Comparison of ENCODE assay signal across 19 mouse cellular contexts in the genomic region with DNA sequence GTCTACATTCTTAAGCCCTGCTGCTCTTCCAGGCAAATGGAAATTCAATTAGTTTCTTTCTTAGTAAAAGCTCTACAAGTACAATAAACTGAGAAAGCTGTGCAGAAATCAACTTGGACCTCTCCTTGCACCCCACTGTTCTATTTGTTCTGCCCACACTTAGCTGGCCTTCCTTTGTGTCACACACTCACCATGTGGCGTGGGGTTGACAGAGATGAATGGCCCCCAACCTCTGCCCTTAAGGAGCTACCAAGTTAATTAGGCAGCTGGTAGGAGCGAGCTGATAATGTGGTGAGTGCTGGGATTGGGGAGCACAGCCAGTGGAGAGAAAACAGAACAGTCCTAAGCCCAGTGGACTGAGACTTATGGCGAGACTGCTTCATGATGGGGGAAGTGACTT.
DNase-seq lines count a peak whose midpoint lies in the region; ATAC-seq lines count a peak whose summit lies in the region.
"Had no signal": no experiment of that assay in that cellular context is flagged by ENCODE, and none has a peak within 500 bp of the region (broad histone marks: within the 10 kb centered on the region; RNA-seq: fewer than 3 reads in every experiment).

No protein-coding gene starts in this region.

- ATAC-seq in forebrain, embryonic 11.5 days (replicated peaks; ENCODE audit: low FRiP score) = 0 out of 2 replicates have a peak, but pooled peaks have one; percentile 36
- no peak for ATAC-seq in forebrain, embryonic 13.5 days
- ATAC-seq in neural tube, embryonic 11.5 days (ENCODE audit: insufficient read depth, low FRiP score, low TSS enrichment) = no peak
- ATAC-seq in neural tube, embryonic 15.5 days (ENCODE audit: low FRiP score) = no peak
- ATAC-seq: activated CD4-positive, CD25-positive, alpha-beta regulatory T cell, adult 4 months; hindbrain, embryonic 16.5 days; Patski had no signal

- H3K27ac ChIP-seq in forebrain, embryonic 11.5 days (ENCODE audit: low read depth, low read length) = no peak overlapping the region
- H3K27ac ChIP-seq in forebrain, embryonic 13.5 days = no peak overlapping the region
- no peak overlapping the region for H3K27ac ChIP-seq in neural tube, embryonic 11.5 days (ENCODE audit: low read depth, low read length)
- H3K27ac ChIP-seq in neural tube, embryonic 15.5 days (replicated peaks) = no peak overlapping the region
- peak overlapping the region; percentile 25; the same call in 1 of the 2 replicates for H3K27ac ChIP-seq in limb, embryonic 10.5 days
- H3K27ac ChIP-seq: embryonic facial prominence, embryonic 15.5 days; forebrain, embryonic 12.5 days had no signal

- no peaks in the 10 kb centered on the region for H3K36me3 ChIP-seq in forebrain, embryonic 11.5 days (ENCODE audit: control insufficient read depth, insufficient read depth, low read length)
- no peaks in the 10 kb centered on the region for H3K36me3 ChIP-seq in forebrain, embryonic 13.5 days (ENCODE audit: poor library complexity, severe bottlenecking)
- H3K36me3 ChIP-seq in neural tube, embryonic 11.5 days (ENCODE audit: control insufficient read depth, insufficient read depth, low read length) = no peaks in the 10 kb centered on the region
- no peaks in the 10 kb centered on the region for H3K36me3 ChIP-seq in neural tube, embryonic 15.5 days
- H3K36me3 ChIP-seq in limb, embryonic 10.5 days = no peaks in the 10 kb centered on the region
- H3K36me3 ChIP-seq: embryonic facial prominence, embryonic 15.5 days; forebrain, embryonic 12.5 days had no signal

- no peak overlapping the region for H3K4me3 ChIP-seq in forebrain, embryonic 11.5 days (ENCODE audit: low read depth, low read length)
- no peak overlapping the region for H3K4me3 ChIP-seq in forebrain, embryonic 13.5 days
- H3K4me3 ChIP-seq in neural tube, embryonic 11.5 days (ENCODE audit: low read depth, low read length) = no peak overlapping the region
- H3K4me3 ChIP-seq in neural tube, embryonic 15.5 days (replicated peaks) = no peak overlapping the region
- no peak overlapping the region for H3K4me3 ChIP-seq in limb, embryonic 10.5 days
- H3K4me3 ChIP-seq: embryonic facial prominence, embryonic 15.5 days; erythroblast, embryonic 14.5 days; forebrain, embryonic 12.5 days had no signal

- no peaks in the 10 kb centered on the region for H3K9me3 ChIP-seq in forebrain, embryonic 11.5 days (ENCODE audit: control insufficient read depth, low read length)
- H3K9me3 ChIP-seq in forebrain, embryonic 13.5 days (replicated peaks) = no peaks in the 10 kb centered on the region
- H3K9me3 ChIP-seq in neural tube, embryonic 11.5 days (ENCODE audit: control insufficient read depth, low read length) = no peaks in the 10 kb centered on the region
- H3K9me3 ChIP-seq in neural tube, embryonic 15.5 days (replicated peaks) = no peaks in the 10 kb centered on the region
- no peaks in the 10 kb centered on the region for H3K9me3 ChIP-seq in limb, embryonic 10.5 days (replicated peaks)
- H3K9me3 ChIP-seq: embryonic facial prominence, embryonic 15.5 days; forebrain, embryonic 12.5 days had no signal

- no peak for DNase-seq in forebrain, embryonic 11.5 days (ENCODE audit: low spot score)
- DNase-seq in neural tube, embryonic 11.5 days (ENCODE audit: low spot score) = peak; percentile 28
- DNase-seq in limb, embryonic 10.5 days (ENCODE audit: low spot score) = peak; percentile 33
- no peak for DNase-seq in cerebellum, adult 9-10 months
- DNase-seq in cerebellum, adult 8-10 months = no peak
- DNase-seq: adrenal gland, postnatal 14 days; cerebellum, adult 11-12 months; cerebellum, postnatal 14 days; gastrocnemius, postnatal 36 days; heart, postnatal 14 days; kidney, adult 11 months had no signal

- H3K4me1 ChIP-seq in forebrain, embryonic 11.5 days (replicated peaks; ENCODE audit: control insufficient read depth, insufficient read depth, low read length) = no peaks in the 10 kb centered on the region
- no peaks in the 10 kb centered on the region for H3K4me1 ChIP-seq in forebrain, embryonic 13.5 days
- no peaks in the 10 kb centered on the region for H3K4me1 ChIP-seq in neural tube, embryonic 11.5 days (ENCODE audit: control insufficient read depth, insufficient read depth, low read length)
- H3K4me1 ChIP-seq in neural tube, embryonic 15.5 days = peaks cover 5% of the 10 kb centered on the region; the same call in 1 of the 2 replicates
- peaks cover 24% of the 10 kb centered on the region for H3K4me1 ChIP-seq in limb, embryonic 10.5 days
- H3K4me1 ChIP-seq: embryonic facial prominence, embryonic 15.5 days; forebrain, embryonic 12.5 days had no signal

- peaks cover 38% of the 10 kb centered on the region for H3K27me3 ChIP-seq in forebrain, embryonic 11.5 days (ENCODE audit: control insufficient read depth, insufficient read depth, low read length)
- peaks cover 44% of the 10 kb centered on the region; the same call in 1 of the 2 replicates for H3K27me3 ChIP-seq in forebrain, embryonic 13.5 days
- 0 out of 2 replicates have a peak, but pooled peaks cover 3% of the 10 kb centered on the region for H3K27me3 ChIP-seq in neural tube, embryonic 11.5 days (ENCODE audit: control insufficient read depth, insufficient read depth, low read length)
- H3K27me3 ChIP-seq in neural tube, embryonic 15.5 days (replicated peaks) = peaks cover 13% of the 10 kb centered on the region
- peaks cover 99% of the 10 kb centered on the region for H3K27me3 ChIP-seq in limb, embryonic 10.5 days (ENCODE audit: low read depth, poor library complexity, severe bottlenecking)
- H3K27me3 ChIP-seq: Patski had no signal

- WGBS in forebrain, embryonic 11.5 days = 28% methylated on average over 3 of the region's 3 CpGs
- 32% methylated on average over 3 of the region's 3 CpGs for WGBS in forebrain, embryonic 13.5 days
- WGBS in neural tube, embryonic 11.5 days = 31% methylated on average over 3 of the region's 3 CpGs
- 30% methylated on average over 3 of the region's 3 CpGs for WGBS in neural tube, embryonic 15.5 days
- 20% methylated on average over 3 of the region's 3 CpGs for WGBS in limb, embryonic 10.5 days

- H3K4me2 ChIP-seq in forebrain, embryonic 11.5 days (ENCODE audit: low read depth, low read length, severe bottlenecking) = no peak overlapping the region
- H3K4me2 ChIP-seq in forebrain, embryonic 13.5 days = no peak overlapping the region
- H3K4me2 ChIP-seq in neural tube, embryonic 11.5 days (ENCODE audit: low read depth) = no peak overlapping the region
- no peak overlapping the region for H3K4me2 ChIP-seq in neural tube, embryonic 15.5 days
- H3K4me2 ChIP-seq: embryonic facial prominence, embryonic 15.5 days; forebrain, embryonic 12.5 days had no signal

- no peak overlapping the region for H3K9ac ChIP-seq in forebrain, embryonic 11.5 days (ENCODE audit: low read length)
- no peak overlapping the region for H3K9ac ChIP-seq in forebrain, embryonic 13.5 days
- H3K9ac ChIP-seq in neural tube, embryonic 11.5 days (ENCODE audit: low read length) = no peak overlapping the region
- H3K9ac ChIP-seq in neural tube, embryonic 15.5 days (replicated peaks) = no peak overlapping the region
- H3K9ac ChIP-seq: embryonic facial prominence, embryonic 15.5 days; forebrain, embryonic 12.5 days had no signal

Comparison
In these comparisons a context has a peak if more than half of its experiments do, and no peak if none do; other contexts are left out.
1. DNase-seq: peak in neural tube, embryonic 11.5 days (single experiment) and limb, embryonic 10.5 days (single experiment); none in forebrain, embryonic 11.5 days (single experiment), cerebellum, adult 9-10 months (single experiment) and cerebellum, adult 8-10 months (single experiment).